Mouse (Mus musculus): Measurements from ENCODE around the gene Lingo2. TPM values are rescaled to one million over a fixed set of nuclear protein-coding genes. Genes with fewer than 3 reads are reported as not detected.
"Not testable (repeated sequence)": the region's sequence is repeated elsewhere in the genome, so short reads cannot be mapped to it uniquely, and the experiment has no call there.

Gene Lingo2
- polyA plus RNA-seq, 1 experiment from 2014 or later = 1.1 TPM

- H3K4me1 ChIP-seq = 0 out of 2 replicates have a peak, but pooled peaks cover 4% of the 10 kb centered on the region
- no peaks in the 10 kb centered on the region for H3K9me3 ChIP-seq (replicated peaks)
- no peak overlapping the region for H3K4me3 ChIP-seq
- H3K36me3 ChIP-seq = no peaks in the 10 kb centered on the region
- no peak for DNase-seq (ENCODE audit: low spot score)
- no peak overlapping the region for H3K27ac ChIP-seq (replicated peaks)
- 81% methylated on average over 6 of the region's 6 CpGs for WGBS
- no peaks in the 10 kb centered on the region for H3K27me3 ChIP-seq (ENCODE audit: low read depth, poor library complexity, severe bottlenecking)
These were observed 1204.9 kb downstream of the Lingo2 start for GRCm38 (mm10) chr4:35746693-35747092.

- Histone ChIP-seq H3K9me3 (replicated peaks) (no peaks in the 10 kb centered on the region; the same call in 1 of the 2 replicates), H3K4me1 (no peaks in the 10 kb centered on the region), H3K4me3 (no peak overlapping the region), H3K36me3 (no peaks in the 10 kb centered on the region), H3K27me3 (ENCODE audit: low read depth, poor library complexity, severe bottlenecking) (no peaks in the 10 kb centered on the region), H3K27ac (replicated peaks) (no peak overlapping the region)
- DNase-seq (ENCODE audit: low spot score) = no peak
- WGBS = 65% methylated on average over 1 of the region's 1 CpGs
These were observed 1226.8 kb downstream of the Lingo2 start for GRCm38 (mm10) chr4:35724774-35725173.

- Histone ChIP-seq H3K27me3 (ENCODE audit: low read depth, poor library complexity, severe bottlenecking) (peaks cover 8% of the 10 kb centered on the region; the same call in 1 of the 2 replicates), H3K4me1 (peaks cover 25% of the 10 kb centered on the region), H3K9me3 (replicated peaks) (no peaks in the 10 kb centered on the region), H3K27ac (replicated peaks) (no peak overlapping the region), H3K4me3 (no peak overlapping the region), H3K36me3 (no peaks in the 10 kb centered on the region)
- DNase-seq (ENCODE audit: low spot score) = no peak
- WGBS = 12% methylated on average over 2 of the region's 2 CpGs
These were observed 1247.4 kb downstream of the Lingo2 start for GRCm38 (mm10) chr4:35704126-35704525.

- Histone ChIP-seq H3K9me3 (replicated peaks) (no peaks in the 10 kb centered on the region), H3K27me3 (ENCODE audit: low read depth, poor library complexity, severe bottlenecking) (peaks cover 8% of the 10 kb centered on the region; the same call in 1 of the 2 replicates), H3K4me3 (no peak overlapping the region), H3K27ac (replicated peaks) (no peak overlapping the region), H3K4me1 (peaks cover 25% of the 10 kb centered on the region), H3K36me3 (no peaks in the 10 kb centered on the region)
- no peak for DNase-seq (ENCODE audit: low spot score)
- 53% methylated on average over 1 of the region's 1 CpGs for WGBS
These were observed 1248.9 kb downstream of the Lingo2 start for GRCm38 (mm10) chr4:35702661-35703060.

GRCm38 (mm10) chr4:35695137-35695522 lies 1256.4 kb downstream of the Lingo2 start:
- no peaks in the 10 kb centered on the region for H3K4me1 ChIP-seq
- H3K4me3 ChIP-seq = no peak overlapping the region
- H3K27me3 ChIP-seq (ENCODE audit: low read depth, poor library complexity, severe bottlenecking) = no peaks in the 10 kb centered on the region
- WGBS = 80% methylated on average over 2 of the region's 2 CpGs
- H3K36me3 ChIP-seq = no peaks in the 10 kb centered on the region
- no peaks in the 10 kb centered on the region for H3K9me3 ChIP-seq (replicated peaks)
- no peak overlapping the region for H3K27ac ChIP-seq (replicated peaks)
- no peak for DNase-seq (ENCODE audit: low spot score)

- 90% methylated on average over 4 of the region's 4 CpGs for WGBS
- Histone ChIP-seq H3K27me3 (ENCODE audit: low read depth, poor library complexity, severe bottlenecking) (no peaks in the 10 kb centered on the region), H3K9me3 (replicated peaks) (no peaks in the 10 kb centered on the region), H3K36me3 (no peaks in the 10 kb centered on the region), H3K4me3 (no peak overlapping the region), H3K27ac (replicated peaks) (no peak overlapping the region), H3K4me1 (no peaks in the 10 kb centered on the region)
- no peak for DNase-seq (ENCODE audit: low spot score)
These were observed 1257.0 kb downstream of the Lingo2 start for GRCm38 (mm10) chr4:35694360-35695136.

GRCm38 (mm10) chr4:35690521-35690920 lies 1261.0 kb downstream of the Lingo2 start:
- Histone ChIP-seq H3K4me1 (no peaks in the 10 kb centered on the region), H3K4me3 (no peak overlapping the region), H3K9me3 (replicated peaks) (no peaks in the 10 kb centered on the region), H3K27me3 (ENCODE audit: low read depth, poor library complexity, severe bottlenecking) (no peaks in the 10 kb centered on the region), H3K27ac (replicated peaks) (no peak overlapping the region), H3K36me3 (no peaks in the 10 kb centered on the region)
- DNase-seq (ENCODE audit: low spot score) = no peak
- WGBS = 89% methylated on average over 5 of the region's 5 CpGs

GRCm38 (mm10) chr4:35688498-35689240 lies 1262.9 kb downstream of the Lingo2 start:
- not testable (repeated sequence) for H3K4me1 ChIP-seq; H3K27ac ChIP-seq (replicated peaks); H3K4me3 ChIP-seq; H3K27me3 ChIP-seq (ENCODE audit: low read depth, poor library complexity, severe bottlenecking); DNase-seq (ENCODE audit: low spot score); H3K36me3 ChIP-seq; H3K9me3 ChIP-seq (replicated peaks)
- WGBS = 86% methylated on average over 5 of the region's 5 CpGs

MicroRNAs encoded within 50 kb of the gene (microRNA counts, 519-probe panel; counts per million panel counts)
- microRNA mmu-miR-873 (not detected), microRNA mmu-miR-876-3p (not detected), microRNA mmu-miR-876-5p (not detected)

Small RNA genes lying within 50 kb of the gene (microRNA-seq; reads per million reads assigned to microRNA genes)
- gene Mir873a (not detected), gene Mir873b (not detected), gene Mir876 (not detected)
